Mouse (Mus musculus) brown adipose tissue, adult 24 weeks (tissue): ENCODE data around the gene March4. TPM values are rescaled to one million over a fixed set of nuclear protein-coding genes. Genes with fewer than 3 reads are reported as not detected.

Experiments
- H3K27ac ChIP-seq: fragments of 200-500 bp; replicated peaks from 2 replicates; pipeline ENCODE4 v1.5.1; 2012; ENCODE audit warnings: low read depth, mild to moderate bottlenecking, low read length
- H3K4me1 ChIP-seq: fragments of 200-500 bp; 2 replicates; pipeline ENCODE4 v1.6.1; 2012; ENCODE audit warnings: low read length, mixed read lengths; ENCODE audit not compliant: control insufficient read depth, insufficient read depth, insufficient read length
- H3K4me3 ChIP-seq: fragments of 200-500 bp; 2 replicates; pipeline ENCODE4 v1.5.1; 2012; ENCODE audit warnings: low read depth, mild to moderate bottlenecking, low read length, moderate library complexity; ENCODE audit not compliant: insufficient read depth
- polyA plus RNA-seq: library from polyadenylated mRNA; stranded (reverse); fragments of >200 nt; gene quantifications from 2 replicates; pipeline ENCODE4 v1.2.4, GENCODE M21; 2012; ENCODE audit not compliant: missing spikeins, insufficient read depth, insufficient read length

Gene March4
- polyA plus RNA-seq = not detected in 2 replicates

DNA sequence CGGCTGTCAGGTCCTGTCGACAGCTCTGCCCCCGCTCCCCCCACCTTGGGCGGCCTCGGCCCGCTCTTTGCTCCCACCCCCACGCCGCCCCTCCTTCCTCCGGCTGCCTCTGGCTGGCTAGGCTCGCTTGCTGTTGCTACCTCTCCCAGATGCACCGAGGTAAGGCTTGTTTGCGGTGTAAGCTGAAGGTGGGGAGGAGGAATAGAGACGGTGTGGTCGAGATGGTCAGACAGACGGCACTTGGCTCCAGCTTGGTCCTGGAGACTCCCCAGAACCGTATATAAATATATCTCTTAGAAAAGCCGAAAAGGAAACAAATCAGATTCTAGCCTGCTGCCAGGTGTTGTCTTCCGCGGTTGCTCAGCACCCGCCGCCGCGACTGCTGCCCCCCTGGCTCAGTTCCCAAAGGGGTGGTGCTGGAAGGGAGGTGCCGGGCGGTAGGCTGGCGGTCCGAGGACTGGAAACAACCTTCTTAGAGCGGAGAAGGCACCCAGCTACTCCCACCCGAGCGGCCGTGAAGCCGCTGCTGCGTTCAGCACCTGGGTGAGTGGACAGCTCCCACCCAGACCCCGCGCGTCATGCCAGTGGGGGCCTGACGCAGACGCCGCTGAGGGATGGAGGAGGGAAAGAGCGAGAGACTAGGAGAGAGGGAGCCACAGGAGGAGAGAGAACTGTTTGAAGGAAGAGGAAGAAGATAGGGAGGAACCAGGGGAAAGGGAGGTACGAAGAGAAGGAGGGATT, at the start of gene March4:
March4 (minus strand) TSS at position 320 of the 741 bp plus-strand sequence.
- no peaks in the 10 kb centered on the region for H3K4me1 ChIP-seq
- H3K27ac ChIP-seq = no peak within 1 kb of the TSS
- H3K4me3 ChIP-seq = no peak within 1 kb of the TSS

DNA sequence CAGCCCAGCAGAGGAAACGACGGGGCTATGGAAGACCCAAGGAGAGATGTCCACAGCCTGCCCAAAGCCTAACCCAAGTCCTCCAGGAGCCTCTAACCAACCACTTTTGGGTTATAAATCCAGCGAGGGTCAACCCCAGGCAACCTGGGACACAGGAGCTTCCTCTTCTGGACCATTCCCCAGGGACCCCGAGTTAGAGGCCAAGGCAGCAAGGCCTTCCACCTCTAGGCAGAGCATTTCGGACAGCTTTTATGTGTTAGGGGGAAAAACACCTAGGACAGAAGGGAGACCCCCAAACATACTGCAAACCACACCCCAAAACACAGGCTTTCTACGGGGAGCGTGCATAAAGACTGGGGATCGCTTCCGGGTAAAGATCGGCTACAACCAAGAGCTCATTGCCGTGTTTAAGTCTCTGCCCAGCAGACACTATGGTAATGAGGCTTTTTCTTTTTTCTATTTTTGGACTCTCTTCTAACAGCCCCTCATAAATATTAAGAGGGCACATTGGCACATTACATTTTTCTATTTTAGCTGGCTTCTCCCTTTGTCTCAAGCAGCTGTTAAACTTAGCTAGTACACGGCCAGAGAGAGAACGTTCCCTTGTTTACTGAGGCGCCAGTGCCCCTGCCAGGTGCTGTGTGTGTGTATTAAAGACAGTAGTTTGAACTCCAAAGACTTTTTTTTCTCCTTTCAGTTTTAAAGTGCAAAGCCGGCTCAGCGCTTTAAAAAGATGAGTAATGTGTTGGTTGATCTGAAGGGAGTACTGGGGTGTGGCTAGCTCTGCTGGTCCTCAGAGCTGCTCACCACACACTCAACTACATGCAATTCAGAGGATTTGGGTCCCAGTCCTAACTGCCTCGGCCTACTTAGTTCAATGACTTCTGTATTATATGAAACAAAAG, 49.5 kb upstream of the March4 start:
- Histone ChIP-seq H3K4me3 (no peak overlapping the region), H3K27ac (no peak overlapping the region), H3K4me1 (peaks cover 4% of the 10 kb centered on the region; the same call in 1 of the 2 replicates)

DNA sequence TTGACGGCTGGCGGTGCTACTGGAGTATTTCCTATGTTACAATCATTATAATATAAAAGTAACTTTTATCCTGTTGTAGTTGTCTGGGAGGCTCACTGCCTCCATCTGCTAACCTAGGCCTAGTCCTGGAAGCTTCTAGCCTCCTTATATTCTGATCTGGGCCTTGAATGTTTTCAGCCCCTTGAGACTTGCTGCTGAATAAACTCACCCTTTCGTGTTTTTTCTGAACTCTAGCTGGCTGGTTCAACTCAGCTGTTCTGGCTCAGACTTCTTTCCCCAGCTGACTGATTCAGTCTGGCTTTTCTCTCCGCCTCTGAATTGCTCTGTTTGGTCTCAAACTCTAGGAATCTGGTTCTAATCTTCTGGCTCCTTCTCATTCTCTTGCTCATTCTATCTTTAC, 47.2 kb upstream of the March4 start:
- Histone ChIP-seq H3K4me1 (peaks cover 4% of the 10 kb centered on the region; the same call in 1 of the 2 replicates), H3K4me3 (peak overlapping the region; percentile 73; the same call in 1 of the 2 replicates), H3K27ac (no peak overlapping the region)

DNA sequence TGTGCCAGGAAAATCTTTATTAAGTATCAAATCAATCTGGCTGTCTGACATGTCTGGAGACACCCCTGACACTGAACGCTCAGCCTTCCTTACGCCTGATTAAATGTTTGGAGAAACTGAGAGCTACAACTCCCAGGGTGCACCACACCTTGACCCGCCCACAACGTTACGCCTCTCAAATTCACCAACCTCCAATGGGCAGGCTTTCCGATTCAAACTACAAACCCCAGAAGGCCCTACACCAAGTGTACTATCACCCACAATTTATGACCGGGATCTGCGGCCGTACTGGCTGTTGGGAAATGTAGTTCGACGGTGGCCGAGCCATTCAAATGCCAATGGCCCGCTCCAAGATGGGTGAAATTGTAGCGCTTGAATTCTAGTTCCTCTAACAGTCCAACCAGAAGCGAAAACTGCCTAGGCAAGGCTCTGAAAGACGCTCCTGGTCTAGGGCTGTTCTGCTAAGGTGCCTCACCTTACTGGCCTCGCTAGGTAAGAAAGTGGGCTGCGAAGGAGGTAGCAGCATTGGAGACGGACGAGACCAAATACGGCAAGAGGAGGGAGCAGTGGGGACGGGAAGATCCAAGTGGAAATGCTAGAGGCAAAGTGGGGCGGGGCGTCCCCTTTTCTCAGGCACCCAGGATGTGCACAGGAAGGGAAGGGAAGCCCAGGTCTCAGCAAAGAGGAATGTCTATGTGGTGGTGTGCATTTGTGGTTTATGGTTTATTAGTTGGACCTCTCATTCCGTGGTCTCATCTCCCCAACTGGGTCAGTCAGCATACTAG, 46.4 kb upstream of the March4 start, which contains the start of gene Smarcal1:
Smarcal1 (plus strand) TSS at position 305 of the 785 bp plus-strand sequence.
- peaks cover 4% of the 10 kb centered on the region; the same call in 1 of the 2 replicates for H3K4me1 ChIP-seq
- H3K4me3 ChIP-seq = peak within 1 kb of the TSS; percentile 73
- H3K27ac ChIP-seq = peak within 1 kb of the TSS; percentile 84

DNA sequence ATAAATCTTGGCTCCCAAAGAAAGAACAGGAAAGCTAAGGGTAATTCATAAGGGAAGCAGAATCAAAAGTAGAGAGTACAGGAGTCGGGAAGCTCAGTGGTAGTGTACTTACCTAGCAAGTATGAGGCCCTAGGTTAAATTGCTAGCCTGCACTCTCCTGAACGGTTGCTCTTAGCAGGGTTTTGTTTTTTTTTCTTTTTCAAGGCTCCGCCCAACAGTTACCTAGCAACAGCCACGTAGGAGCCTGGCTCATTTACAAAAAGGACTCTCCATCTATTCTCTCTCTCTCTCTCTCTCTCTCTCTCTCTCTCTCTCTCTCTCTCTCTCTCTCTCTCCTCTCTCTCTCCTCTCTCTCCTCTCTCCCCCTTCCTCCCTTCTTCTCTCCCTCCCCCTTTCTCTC, 42.1 kb upstream of the March4 start:
- Histone ChIP-seq H3K4me3 (no peak overlapping the region), H3K27ac (no peak overlapping the region), H3K4me1 (no peaks in the 10 kb centered on the region)

DNA sequence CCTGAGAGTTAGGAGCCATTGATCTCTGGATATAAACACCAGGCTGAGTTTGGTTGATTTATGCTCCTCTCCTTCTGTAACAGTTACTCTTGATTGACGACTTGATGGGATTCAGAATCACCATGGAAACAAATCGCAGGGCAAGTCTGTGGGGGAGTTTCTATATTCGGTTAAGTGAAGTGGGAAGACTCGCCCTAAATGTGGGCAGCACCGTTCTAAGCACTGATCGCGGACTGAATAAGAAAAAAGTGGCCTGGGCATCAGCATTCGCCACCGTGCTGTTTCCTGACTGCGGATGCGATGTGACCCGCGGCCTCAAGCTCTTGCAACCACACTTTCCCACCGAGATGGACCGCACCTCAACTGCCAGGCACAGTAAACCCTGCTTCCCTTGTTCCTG, 41.6 kb upstream of the March4 start:
- Histone ChIP-seq H3K27ac (no peak overlapping the region), H3K4me3 (no peak overlapping the region), H3K4me1 (no peaks in the 10 kb centered on the region)

DNA sequence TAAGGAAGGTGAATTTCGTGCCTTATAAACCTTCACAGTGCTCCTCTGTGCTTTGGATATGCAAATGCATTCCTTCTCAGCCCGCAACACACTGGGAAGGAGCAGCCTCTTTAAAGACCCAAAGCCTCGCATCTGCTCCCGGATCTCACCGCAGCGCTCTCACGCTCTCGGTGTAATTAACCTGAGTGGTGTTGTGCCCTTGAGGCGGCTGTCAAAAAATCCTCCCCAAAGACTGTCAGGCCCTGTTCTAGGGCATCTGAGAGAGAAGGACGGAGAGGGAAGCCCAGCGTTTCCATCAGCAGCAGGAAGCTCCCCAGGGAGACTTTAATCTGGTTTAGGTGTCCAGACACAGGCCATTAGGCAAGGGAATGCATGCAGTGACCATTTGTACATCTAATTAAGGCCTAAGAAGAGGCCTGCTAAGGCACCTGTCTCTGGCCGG, 40.8 kb upstream of the March4 start:
- Histone ChIP-seq H3K27ac (no peak overlapping the region), H3K4me1 (no peaks in the 10 kb centered on the region)

DNA sequence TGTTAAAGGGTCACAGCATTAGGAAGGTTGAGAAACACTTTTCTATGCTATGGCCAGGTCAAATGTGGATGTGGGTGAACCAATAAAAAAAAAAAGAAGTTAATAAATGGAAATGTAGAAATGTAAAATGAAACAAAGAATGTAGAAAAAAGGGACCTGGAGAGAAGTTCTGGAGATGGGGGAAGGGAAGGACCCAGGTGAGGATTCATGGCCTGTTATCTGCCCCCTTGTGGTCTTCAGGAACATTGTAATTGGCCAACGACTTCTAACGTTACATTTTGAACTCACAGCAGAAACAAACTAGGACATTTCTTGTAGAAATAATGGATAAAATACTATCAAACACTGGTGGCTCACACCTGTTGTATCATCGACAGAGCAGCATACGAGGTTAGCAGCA, 38.4 kb upstream of the March4 start:
- no peak overlapping the region for H3K27ac ChIP-seq
- no peak overlapping the region for H3K4me3 ChIP-seq
- H3K4me1 ChIP-seq = no peaks in the 10 kb centered on the region

More for the DNA sequence above, 40.8 kb upstream of the March4 start:
- no peak overlapping the region for H3K4me3 ChIP-seq

DNA sequence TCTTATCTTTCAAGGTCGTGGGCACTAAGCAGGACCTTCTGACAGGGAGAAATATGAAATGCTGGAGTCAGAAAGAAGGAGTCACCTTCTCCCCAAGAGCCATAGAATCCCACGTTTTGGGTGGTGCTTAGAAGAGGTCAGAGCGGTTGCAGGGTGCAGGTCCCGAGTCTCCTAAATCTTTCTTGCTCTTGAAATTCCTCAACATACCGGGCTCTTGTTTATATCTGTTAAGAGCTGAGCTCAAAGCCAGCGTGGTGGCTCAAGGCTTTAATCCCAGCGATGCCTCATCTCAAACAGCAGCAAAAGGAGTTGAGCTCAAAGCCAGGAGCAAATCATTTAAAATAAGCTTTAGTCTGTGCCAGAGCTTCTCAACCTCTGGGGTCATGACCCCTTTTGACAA, 37.9 kb upstream of the March4 start:
- Histone ChIP-seq H3K27ac (no peak overlapping the region), H3K4me1 (no peaks in the 10 kb centered on the region), H3K4me3 (no peak overlapping the region)

DNA sequence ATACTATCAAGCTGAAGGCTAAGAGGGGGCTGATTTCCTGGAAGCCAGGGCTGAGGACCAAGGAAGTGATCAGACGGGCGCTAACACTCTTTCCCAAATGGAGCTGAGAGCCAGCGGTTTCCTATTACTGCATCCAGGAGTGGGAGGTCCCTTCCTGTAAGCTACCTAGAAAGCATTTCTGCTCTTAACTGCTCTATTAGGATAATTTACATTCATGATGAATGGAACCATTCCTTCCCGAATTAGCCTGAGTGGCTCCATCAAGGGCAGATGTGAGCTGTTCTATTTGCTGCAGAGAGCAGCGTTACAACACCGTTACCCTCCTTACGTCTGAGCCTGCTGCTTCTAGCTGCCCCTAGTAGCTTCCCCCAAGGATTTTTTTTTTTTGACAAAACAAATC, 37.3 kb upstream of the March4 start:
- Histone ChIP-seq H3K4me3 (no peak overlapping the region), H3K27ac (no peak overlapping the region), H3K4me1 (no peaks in the 10 kb centered on the region)

DNA sequence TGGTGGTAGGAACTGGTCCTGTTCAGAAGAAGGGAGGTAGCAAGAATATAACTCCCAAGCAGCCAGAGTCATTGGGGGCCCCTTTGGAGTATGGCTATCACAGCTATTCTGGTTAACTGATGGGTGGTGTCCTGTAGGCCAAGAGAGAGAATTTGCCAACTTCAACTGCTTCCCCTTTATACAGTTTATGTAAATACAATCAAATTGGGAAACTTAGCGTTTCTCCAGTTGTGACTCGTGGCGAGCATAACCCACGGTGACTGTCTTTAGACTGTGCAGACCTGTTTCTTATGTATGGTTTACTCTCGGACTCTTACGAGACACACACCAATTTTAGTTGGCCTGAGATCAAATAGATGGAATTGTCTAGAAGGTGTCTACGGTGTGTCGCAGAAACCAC, 32.0 kb upstream of the March4 start:
- no peak overlapping the region for H3K27ac ChIP-seq
- H3K4me3 ChIP-seq = no peak overlapping the region
- no peaks in the 10 kb centered on the region for H3K4me1 ChIP-seq

DNA sequence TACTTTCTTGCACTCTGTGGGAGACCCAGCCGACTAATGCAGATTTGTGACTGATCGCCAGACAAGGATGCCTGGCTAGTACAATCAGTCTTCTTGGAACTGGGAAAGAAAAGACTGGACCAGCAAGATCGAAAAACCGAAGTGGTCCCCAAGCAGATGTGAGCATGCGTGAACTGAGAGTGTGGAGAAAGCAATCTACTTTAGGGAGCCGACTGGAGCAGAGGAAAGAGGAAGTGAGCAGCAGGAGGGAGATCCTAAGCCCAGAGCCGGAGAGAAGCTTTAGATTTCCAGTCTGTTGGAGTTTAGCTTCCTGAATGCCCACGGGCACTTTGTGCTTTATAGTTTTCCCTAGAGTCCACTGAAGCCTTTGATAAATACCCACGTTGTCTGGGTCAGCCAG, 30.3 kb upstream of the March4 start:
- no peak overlapping the region for H3K4me3 ChIP-seq
- no peaks in the 10 kb centered on the region for H3K4me1 ChIP-seq
- H3K27ac ChIP-seq = no peak overlapping the region

DNA sequence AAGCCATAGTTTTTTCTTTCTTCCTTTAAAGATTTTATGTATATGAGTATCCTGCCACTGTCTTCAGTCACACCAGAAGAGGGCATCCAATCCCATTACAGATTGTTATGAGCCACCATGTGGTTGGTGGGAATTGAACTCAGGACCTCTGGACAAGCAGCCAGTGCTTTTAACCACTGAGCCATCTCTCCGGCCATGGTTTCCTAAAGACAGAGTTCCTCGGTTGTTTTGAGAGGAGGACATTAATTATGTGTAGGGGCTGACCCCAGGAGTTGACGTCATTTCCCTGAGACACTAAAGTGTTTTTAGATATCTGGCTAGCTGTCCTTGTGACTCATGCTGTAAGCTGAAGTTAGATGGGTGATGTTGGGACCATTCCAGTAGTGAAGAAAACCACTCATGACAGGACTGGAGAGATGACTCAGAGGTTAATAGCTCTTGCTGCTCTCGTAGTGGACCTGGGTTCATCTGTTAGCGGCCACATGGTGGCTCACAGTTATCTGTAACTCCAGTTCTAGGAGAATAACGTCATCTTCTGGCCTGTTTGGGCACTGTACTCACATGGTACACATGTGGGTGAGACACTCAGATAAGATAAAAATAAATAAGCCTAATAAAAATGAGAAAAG, 27.7 kb upstream of the March4 start:
- H3K4me3 ChIP-seq = no peak overlapping the region
- H3K4me1 ChIP-seq = no peaks in the 10 kb centered on the region
- no peak overlapping the region for H3K27ac ChIP-seq

DNA sequence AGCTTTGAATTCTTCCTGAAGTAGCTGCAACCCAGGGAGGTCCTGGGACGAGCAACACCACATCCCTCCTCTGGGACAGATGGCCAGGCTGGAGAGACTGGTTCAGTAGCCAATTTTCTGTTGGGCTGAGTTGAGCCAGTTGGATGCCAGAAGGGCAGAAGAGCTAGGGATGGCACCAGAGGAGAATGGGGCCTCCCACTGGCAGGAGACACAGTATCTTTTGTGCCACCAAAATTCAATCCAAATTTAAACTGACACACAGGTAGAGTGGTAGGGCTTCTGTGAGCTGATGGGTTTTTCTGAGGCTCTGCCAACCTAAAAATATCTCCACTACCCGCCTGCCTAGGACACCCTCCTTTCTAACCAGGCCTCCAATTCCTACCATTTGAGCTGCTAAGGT, 21.9 kb upstream of the March4 start:
- H3K27ac ChIP-seq = no peak overlapping the region

More for the DNA sequence above, 21.9 kb upstream of the March4 start:
- no peaks in the 10 kb centered on the region for H3K4me1 ChIP-seq
- no peak overlapping the region for H3K4me3 ChIP-seq
